Mouse (Mus musculus) bone marrow macrophage, adult 2 months (primary cell): ENCODE data around the gene Cops4.

Experiments used
- CTCF ChIP-seq: IDR thresholded peaks from 2 replicates; pipeline ENCODE4 v1.5.1; 2012; ENCODE audit warnings: low read depth, mild to moderate bottlenecking, low read length, moderate library complexity
- POLR2A ChIP-seq: IDR thresholded peaks from 2 replicates; pipeline ENCODE4 v1.6.1; 2012; ENCODE audit warnings: mild to moderate bottlenecking, low read depth, low read length, borderline replicate concordance

DNA sequence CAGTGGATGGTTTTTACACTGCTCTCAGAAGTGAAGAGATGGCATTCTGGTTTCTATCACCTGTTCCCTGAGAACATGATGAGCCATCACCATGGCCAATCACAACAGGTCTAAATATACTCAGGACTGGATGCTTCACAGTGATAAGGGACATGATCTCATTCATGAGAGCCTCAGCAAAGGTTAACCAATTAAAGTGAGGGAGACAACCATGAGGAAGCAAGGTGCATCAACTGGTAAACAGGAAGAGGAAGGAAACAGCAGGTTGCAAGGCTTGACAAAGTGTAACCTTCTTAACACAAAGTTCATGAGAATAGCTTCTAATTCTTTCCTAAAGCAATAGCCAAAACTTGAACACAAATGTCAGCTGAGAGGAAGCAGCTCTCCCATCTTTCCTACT lies 34.5 kb upstream of the Cops4 start:
- TF ChIP-seq POLR2A (no peak), CTCF (no peak)
